Mouse (Mus musculus): ENCODE results near the gene Gstm5.

Gstm5 gene

GRCm38 (mm10) chr3:107932128-107932527, 36.5 kb downstream of the Gstm5 start:
- no peak for DNase-seq

- no peak for DNase-seq
These were observed 39.6 kb downstream of the Gstm5 start for GRCm38 (mm10) chr3:107935268-107935667.

- no peak for DNase-seq
These were observed 40.3 kb downstream of the Gstm5 start for GRCm38 (mm10) chr3:107935888-107936287.

GRCm38 (mm10) chr3:107939403-107939802, 43.8 kb downstream of the Gstm5 start:
- peak; percentile 75 to 80 for DNase-seq

GRCm38 (mm10) chr3:107939830-107940229, 44.2 kb downstream of the Gstm5 start:
- DNase-seq = no peak

GRCm38 (mm10) chr3:107940524-107940923, 44.9 kb downstream of the Gstm5 start:
- no peak for DNase-seq

GRCm38 (mm10) chr3:107941261-107941660, 45.6 kb downstream of the Gstm5 start:
- DNase-seq = no peak

- DNase-seq = peak; percentile 42 to 67
These were observed 47.8 kb downstream of the Gstm5 start, which contains the start of gene Gstm6 for GRCm38 (mm10) chr3:107943239-107943990. TSS of gene Gstm6 (minus strand) at chr3:107943749.

GRCm38 (mm10) chr3:107945729-107946128, 50.1 kb downstream of the Gstm5 start:
- DNase-seq = no peak
